Mouse (Mus musculus): ENCODE results near the gene C2cd5. TPM values are rescaled to one million over a fixed set of nuclear protein-coding genes. Genes with fewer than 3 reads are reported as not detected.

Gene C2cd5
- polyA plus RNA-seq, 1 experiment from 2014 or later, result 42.8 TPM

GRCm38 (mm10) chr6:143095126-143095525, 4.8 kb downstream of the C2cd5 start:
- Histone ChIP-seq H3K4me2 (ENCODE audit: low read length) (no peak overlapping the region), H3K4me1 (ENCODE audit: control insufficient read depth, insufficient read depth, low read length) (peaks cover 16% of the 10 kb centered on the region), H3K9me3 (ENCODE audit: control insufficient read depth, low read length) (no peaks in the 10 kb centered on the region), H3K36me3 (ENCODE audit: control insufficient read depth, insufficient read depth, low read length) (peaks cover 33% of the 10 kb centered on the region), H3K9ac (replicated peaks; ENCODE audit: low read length) (no peak overlapping the region), H3K4me3 (replicated peaks; ENCODE audit: low read depth, low read length) (no peak overlapping the region), H3K27ac (replicated peaks; ENCODE audit: low read depth, low read length) (no peak overlapping the region), H3K27me3 (ENCODE audit: control insufficient read depth, insufficient read depth, low read length) (no peaks in the 10 kb centered on the region)
- WGBS, result 56% methylated on average over 11 of the region's 11 CpGs
- ATAC-seq (ENCODE audit: low FRiP score, low TSS enrichment) (no peak), DNase-seq (peak; percentile 25)

- ATAC-seq (ENCODE audit: low FRiP score, low TSS enrichment) (no peak), DNase-seq (no peak)
- no peak overlapping the region for H3K4me2 ChIP-seq (ENCODE audit: low read length)
- no peak overlapping the region for H3K4me3 ChIP-seq (replicated peaks; ENCODE audit: low read depth, low read length)
- no peaks in the 10 kb centered on the region for H3K9me3 ChIP-seq (ENCODE audit: control insufficient read depth, low read length)
- WGBS, result 96% methylated on average over 4 of the region's 4 CpGs
- peaks cover 52% of the 10 kb centered on the region for H3K36me3 ChIP-seq (ENCODE audit: control insufficient read depth, insufficient read depth, low read length)
- H3K27me3 ChIP-seq (ENCODE audit: control insufficient read depth, insufficient read depth, low read length), result no peaks in the 10 kb centered on the region
- no peak overlapping the region for H3K9ac ChIP-seq (replicated peaks; ENCODE audit: low read length)
- H3K4me1 ChIP-seq (ENCODE audit: control insufficient read depth, insufficient read depth, low read length), result peaks cover 7% of the 10 kb centered on the region
- no peak overlapping the region for H3K27ac ChIP-seq (replicated peaks; ENCODE audit: low read depth, low read length)
Measured at GRCm38 (mm10) chr6:143092856-143093255, 7.1 kb downstream of the C2cd5 start.

GRCm38 (mm10) chr6:143091076-143091475, 8.9 kb downstream of the C2cd5 start:
- WGBS, result 97% methylated on average over 6 of the region's 6 CpGs
- peaks cover 56% of the 10 kb centered on the region for H3K36me3 ChIP-seq (ENCODE audit: control insufficient read depth, insufficient read depth, low read length)
- no peak overlapping the region for H3K9ac ChIP-seq (replicated peaks; ENCODE audit: low read length)
- H3K27me3 ChIP-seq (ENCODE audit: control insufficient read depth, insufficient read depth, low read length), result no peaks in the 10 kb centered on the region
- 0 out of 2 replicates have a peak, but pooled peaks cover 3% of the 10 kb centered on the region for H3K4me1 ChIP-seq (ENCODE audit: control insufficient read depth, insufficient read depth, low read length)
- DNase-seq (no peak), ATAC-seq (ENCODE audit: low FRiP score, low TSS enrichment) (no peak)
- H3K4me3 ChIP-seq (replicated peaks; ENCODE audit: low read depth, low read length), result no peak overlapping the region
- H3K4me2 ChIP-seq (ENCODE audit: low read length), result no peak overlapping the region
- H3K27ac ChIP-seq (replicated peaks; ENCODE audit: low read depth, low read length), result no peak overlapping the region
- no peaks in the 10 kb centered on the region for H3K9me3 ChIP-seq (ENCODE audit: control insufficient read depth, low read length)

- no peak overlapping the region for H3K9ac ChIP-seq (replicated peaks; ENCODE audit: low read length)
- H3K4me2 ChIP-seq (ENCODE audit: low read length), result no peak overlapping the region
- H3K27me3 ChIP-seq (ENCODE audit: control insufficient read depth, insufficient read depth, low read length), result no peaks in the 10 kb centered on the region
- H3K9me3 ChIP-seq (ENCODE audit: control insufficient read depth, low read length), result no peaks in the 10 kb centered on the region
- no peak overlapping the region for H3K4me3 ChIP-seq (replicated peaks; ENCODE audit: low read depth, low read length)
- no peak for ATAC-seq (ENCODE audit: low FRiP score, low TSS enrichment)
- H3K27ac ChIP-seq (replicated peaks; ENCODE audit: low read depth, low read length), result no peak overlapping the region
- no peaks in the 10 kb centered on the region for H3K4me1 ChIP-seq (ENCODE audit: control insufficient read depth, insufficient read depth, low read length)
- H3K36me3 ChIP-seq (ENCODE audit: control insufficient read depth, insufficient read depth, low read length), result peaks cover 83% of the 10 kb centered on the region
- 93% methylated on average over 4 of the region's 4 CpGs for WGBS
- DNase-seq, result no peak
Measured at GRCm38 (mm10) chr6:143087332-143087731, 12.6 kb downstream of the C2cd5 start.

GRCm38 (mm10) chr6:143085898-143086297, 14.0 kb downstream of the C2cd5 start:
- Histone ChIP-seq H3K9me3 (ENCODE audit: control insufficient read depth, low read length) (no peaks in the 10 kb centered on the region), H3K4me1 (ENCODE audit: control insufficient read depth, insufficient read depth, low read length) (no peaks in the 10 kb centered on the region), H3K4me2 (ENCODE audit: low read length) (no peak overlapping the region), H3K4me3 (replicated peaks; ENCODE audit: low read depth, low read length) (no peak overlapping the region), H3K9ac (replicated peaks; ENCODE audit: low read length) (no peak overlapping the region), H3K36me3 (ENCODE audit: control insufficient read depth, insufficient read depth, low read length) (peaks cover 89% of the 10 kb centered on the region), H3K27ac (replicated peaks; ENCODE audit: low read depth, low read length) (no peak overlapping the region), H3K27me3 (ENCODE audit: control insufficient read depth, insufficient read depth, low read length) (no peaks in the 10 kb centered on the region)
- 81% methylated on average over 1 of the region's 1 CpGs for WGBS
- ATAC-seq (ENCODE audit: low FRiP score, low TSS enrichment), result no peak
- no peak for DNase-seq

GRCm38 (mm10) chr6:143084314-143085025, 15.5 kb downstream of the C2cd5 start:
- Histone ChIP-seq H3K36me3 (ENCODE audit: control insufficient read depth, insufficient read depth, low read length) (peaks cover 82% of the 10 kb centered on the region), H3K9ac (replicated peaks; ENCODE audit: low read length) (no peak overlapping the region), H3K27ac (replicated peaks; ENCODE audit: low read depth, low read length) (no peak overlapping the region), H3K4me2 (ENCODE audit: low read length) (no peak overlapping the region), H3K4me1 (ENCODE audit: control insufficient read depth, insufficient read depth, low read length) (no peaks in the 10 kb centered on the region), H3K9me3 (ENCODE audit: control insufficient read depth, low read length) (no peaks in the 10 kb centered on the region), H3K4me3 (replicated peaks; ENCODE audit: low read depth, low read length) (no peak overlapping the region), H3K27me3 (ENCODE audit: control insufficient read depth, insufficient read depth, low read length) (no peaks in the 10 kb centered on the region)
- ATAC-seq (ENCODE audit: low FRiP score, low TSS enrichment) (no peak), DNase-seq (no peak)
- WGBS, result 92% methylated on average over 2 of the region's 2 CpGs

- Histone ChIP-seq H3K9ac (replicated peaks; ENCODE audit: low read length) (no peak overlapping the region), H3K9me3 (ENCODE audit: control insufficient read depth, low read length) (no peaks in the 10 kb centered on the region), H3K4me1 (ENCODE audit: control insufficient read depth, insufficient read depth, low read length) (no peaks in the 10 kb centered on the region), H3K27ac (replicated peaks; ENCODE audit: low read depth, low read length) (no peak overlapping the region), H3K36me3 (ENCODE audit: control insufficient read depth, insufficient read depth, low read length) (peaks cover 86% of the 10 kb centered on the region), H3K4me3 (replicated peaks; ENCODE audit: low read depth, low read length) (no peak overlapping the region), H3K4me2 (ENCODE audit: low read length) (no peak overlapping the region), H3K27me3 (ENCODE audit: control insufficient read depth, insufficient read depth, low read length) (no peaks in the 10 kb centered on the region)
- DNase-seq, result no peak
- ATAC-seq (ENCODE audit: low FRiP score, low TSS enrichment), result no peak
- 90% methylated on average over 13 of the region's 13 CpGs for WGBS
Measured at GRCm38 (mm10) chr6:143081479-143082106, 18.3 kb downstream of the C2cd5 start.

- 74% methylated on average over 7 of the region's 7 CpGs for WGBS
- Histone ChIP-seq H3K4me2 (ENCODE audit: low read length) (no peak overlapping the region), H3K9ac (replicated peaks; ENCODE audit: low read length) (no peak overlapping the region), H3K9me3 (ENCODE audit: control insufficient read depth, low read length) (no peaks in the 10 kb centered on the region), H3K27me3 (ENCODE audit: control insufficient read depth, insufficient read depth, low read length) (no peaks in the 10 kb centered on the region), H3K27ac (replicated peaks; ENCODE audit: low read depth, low read length) (no peak overlapping the region), H3K36me3 (ENCODE audit: control insufficient read depth, insufficient read depth, low read length) (peaks cover 82% of the 10 kb centered on the region), H3K4me1 (ENCODE audit: control insufficient read depth, insufficient read depth, low read length) (no peaks in the 10 kb centered on the region), H3K4me3 (replicated peaks; ENCODE audit: low read depth, low read length) (no peak overlapping the region)
- no peak for DNase-seq
- ATAC-seq (ENCODE audit: low FRiP score, low TSS enrichment), result no peak
Measured at GRCm38 (mm10) chr6:143080774-143081173, 19.2 kb downstream of the C2cd5 start.

GRCm38 (mm10) chr6:143079126-143079525, 20.8 kb downstream of the C2cd5 start:
- no peak for ATAC-seq (ENCODE audit: low FRiP score, low TSS enrichment)
- Histone ChIP-seq H3K36me3 (ENCODE audit: control insufficient read depth, insufficient read depth, low read length) (peaks cover 77% of the 10 kb centered on the region), H3K4me3 (replicated peaks; ENCODE audit: low read depth, low read length) (no peak overlapping the region), H3K27ac (replicated peaks; ENCODE audit: low read depth, low read length) (no peak overlapping the region), H3K4me1 (ENCODE audit: control insufficient read depth, insufficient read depth, low read length) (no peaks in the 10 kb centered on the region), H3K9me3 (ENCODE audit: control insufficient read depth, low read length) (no peaks in the 10 kb centered on the region), H3K9ac (replicated peaks; ENCODE audit: low read length) (no peak overlapping the region), H3K4me2 (ENCODE audit: low read length) (no peak overlapping the region), H3K27me3 (ENCODE audit: control insufficient read depth, insufficient read depth, low read length) (no peaks in the 10 kb centered on the region)
- WGBS, result 96% methylated on average over 4 of the region's 4 CpGs
- no peak for DNase-seq

All from midbrain, embryonic 14.5 days (tissue).